12 mouse cellular contexts compared by ENCODE assay signal in genomic region chr1:186567136-186567826, GRCm38 (mm10).
A peak's percentile ranks its signal among the peaks of the same experiment; 100 is the strongest.
DNase-seq lines count a peak whose midpoint lies in the region; ATAC-seq lines count a peak whose summit lies in the region.
"Had no signal": no experiment of that assay in that cellular context is flagged by ENCODE, and none has a peak within 500 bp of the region (broad histone marks: within the 10 kb centered on the region; RNA-seq: fewer than 3 reads in every experiment).

No protein-coding gene starts in this region.

- no peaks in the 10 kb centered on the region for H3K9me3 ChIP-seq in hindbrain, embryonic 16.5 days (ENCODE audit: control insufficient read depth, low read length)
- no peaks in the 10 kb centered on the region for H3K9me3 ChIP-seq in hindbrain, embryonic 14.5 days (ENCODE audit: control insufficient read depth, low read length)
- H3K9me3 ChIP-seq in embryonic facial prominence, embryonic 15.5 days (replicated peaks), result no peaks in the 10 kb centered on the region
- H3K9me3 ChIP-seq: liver, embryonic 12.5 days had no signal

- no peak for DNase-seq in hindbrain, embryonic 14.5 days (ENCODE audit: low spot score)
- peak; percentile 87 for DNase-seq in Muller cell, postnatal 12 days (ENCODE audit: inconsistent ontology term)
- DNase-seq in adrenal gland, adult 2 months, result no peak
- DNase-seq in ovary, adult 18-20 months (ENCODE audit: low spot score), result no peak
- DNase-seq: gastrocnemius, postnatal 10 days; kidney, postnatal 4 days had no signal

- H3K27ac ChIP-seq in hindbrain, embryonic 16.5 days (ENCODE audit: low read depth, low read length), result no peak overlapping the region
- H3K27ac ChIP-seq in hindbrain, embryonic 14.5 days, result no peak overlapping the region
- 0 out of 2 replicates have a peak overlapping the region, but pooled peaks have one; percentile 39 for H3K27ac ChIP-seq in embryonic facial prominence, embryonic 15.5 days (replicated peaks)
- H3K27ac ChIP-seq: liver, embryonic 12.5 days had no signal

- no peak for ATAC-seq in hindbrain, embryonic 16.5 days
- ATAC-seq in hindbrain, embryonic 14.5 days (ENCODE audit: low FRiP score), result no peak
- ATAC-seq in embryonic facial prominence, embryonic 15.5 days (ENCODE audit: insufficient number of reproducible peaks, low FRiP score, low TSS enrichment, low read depth), result 0 out of 2 replicates have a peak, but pooled peaks have one; percentile 19
- ATAC-seq in megakaryocyte progenitor cell, adult 5-6 weeks (replicated peaks; ENCODE audit: poor library complexity), result peak; percentile 54
- no peak for ATAC-seq in activated CD4-positive, CD25-positive, alpha-beta regulatory T cell, adult 4 months
- ATAC-seq: liver, embryonic 12.5 days had no signal

- H3K4me2 ChIP-seq in hindbrain, embryonic 16.5 days (ENCODE audit: low read length), result peak overlapping the region; percentile 41
- no peak overlapping the region; the same call in 1 of the 2 replicates for H3K4me2 ChIP-seq in hindbrain, embryonic 14.5 days (replicated peaks)
- peak overlapping the region; percentile 40 for H3K4me2 ChIP-seq in embryonic facial prominence, embryonic 15.5 days (replicated peaks)
- H3K4me2 ChIP-seq: liver, embryonic 12.5 days had no signal

- no peak overlapping the region for H3K4me3 ChIP-seq in hindbrain, embryonic 16.5 days (ENCODE audit: low read length)
- H3K4me3 ChIP-seq in hindbrain, embryonic 14.5 days (replicated peaks; ENCODE audit: low read length), result no peak overlapping the region
- peak overlapping the region; percentile 11 for H3K4me3 ChIP-seq in embryonic facial prominence, embryonic 15.5 days (replicated peaks)
- H3K4me3 ChIP-seq: liver, embryonic 12.5 days had no signal

- WGBS in hindbrain, embryonic 16.5 days, result 19% methylated on average over 15 of the region's 15 CpGs
- WGBS in hindbrain, embryonic 14.5 days, result 19% methylated on average over 15 of the region's 15 CpGs
- 13% methylated on average over 15 of the region's 15 CpGs for WGBS in embryonic facial prominence, embryonic 15.5 days

- peaks cover 3% of the 10 kb centered on the region; the same call in 1 of the 2 replicates for H3K4me1 ChIP-seq in hindbrain, embryonic 16.5 days (ENCODE audit: control insufficient read depth, insufficient read depth, low read depth, low read length)
- no peaks in the 10 kb centered on the region for H3K4me1 ChIP-seq in hindbrain, embryonic 14.5 days (replicated peaks; ENCODE audit: control insufficient read depth, insufficient read depth, low read length)
- peaks cover 12% of the 10 kb centered on the region for H3K4me1 ChIP-seq in embryonic facial prominence, embryonic 15.5 days
- H3K4me1 ChIP-seq: liver, embryonic 12.5 days had no signal

- H3K27me3 ChIP-seq in hindbrain, embryonic 16.5 days (replicated peaks; ENCODE audit: control insufficient read depth, insufficient read depth, low read length), result no peaks in the 10 kb centered on the region
- no peaks in the 10 kb centered on the region for H3K27me3 ChIP-seq in hindbrain, embryonic 14.5 days (ENCODE audit: control insufficient read depth, insufficient read depth, low read length)
- H3K27me3 ChIP-seq in embryonic facial prominence, embryonic 15.5 days, result no peaks in the 10 kb centered on the region

- no peaks in the 10 kb centered on the region for H3K36me3 ChIP-seq in hindbrain, embryonic 16.5 days (ENCODE audit: control insufficient read depth, insufficient read depth, low read length)
- no peaks in the 10 kb centered on the region for H3K36me3 ChIP-seq in hindbrain, embryonic 14.5 days (replicated peaks; ENCODE audit: control insufficient read depth, insufficient read depth)
- H3K36me3 ChIP-seq in embryonic facial prominence, embryonic 15.5 days, result no peaks in the 10 kb centered on the region
- H3K36me3 ChIP-seq: G1E; liver, embryonic 12.5 days had no signal

- no peak overlapping the region for H3K9ac ChIP-seq in hindbrain, embryonic 16.5 days (ENCODE audit: low read depth, low read length)
- no peak overlapping the region for H3K9ac ChIP-seq in hindbrain, embryonic 14.5 days
- no peak overlapping the region for H3K9ac ChIP-seq in embryonic facial prominence, embryonic 15.5 days
- H3K9ac ChIP-seq: liver, embryonic 12.5 days had no signal

Comparison
In these comparisons a context has a peak if more than half of its experiments do, and no peak if none do; other contexts are left out.
1. ATAC-seq: peak in embryonic facial prominence, embryonic 15.5 days (single experiment) and megakaryocyte progenitor cell, adult 5-6 weeks (single experiment); none in hindbrain, embryonic 16.5 days (single experiment), hindbrain, embryonic 14.5 days (single experiment) and activated CD4-positive, CD25-positive, alpha-beta regulatory T cell, adult 4 months (single experiment).